Mouse (Mus musculus): ENCODE results near the gene Bnc2. TPM values are rescaled to one million over a fixed set of nuclear protein-coding genes. Genes with fewer than 3 reads are reported as not detected.
A peak's percentile ranks its signal among the peaks of the same experiment; 100 is the strongest.

Gene Bnc2
- polyA plus RNA-seq, 1 experiment from 2014 or later = 16.8 TPM

GRCm38 (mm10) chr4:84672181-84672791, 2.8 kb downstream of the Bnc2 start:
- no peaks in the 10 kb centered on the region for H3K9me3 ChIP-seq (ENCODE audit: control insufficient read depth, low read length)
- no peak overlapping the region for H3K9ac ChIP-seq (ENCODE audit: low read length)
- no peak for ATAC-seq (ENCODE audit: insufficient number of reproducible peaks, low FRiP score, low TSS enrichment, low read depth)
- peak; percentile 38 for DNase-seq (ENCODE audit: low spot score)
- H3K27me3 ChIP-seq (ENCODE audit: control insufficient read depth, insufficient read depth, low read length) = no peaks in the 10 kb centered on the region
- 3% methylated on average over 14 of the region's 14 CpGs for WGBS
- no peak overlapping the region for H3K27ac ChIP-seq (replicated peaks; ENCODE audit: low read depth, low read length)
- no peaks in the 10 kb centered on the region for H3K36me3 ChIP-seq (ENCODE audit: control insufficient read depth, insufficient read depth, low read length)
- peak overlapping the region; percentile 10; the same call in 1 of the 2 replicates for H3K4me2 ChIP-seq (ENCODE audit: low read depth, severe bottlenecking)
- H3K4me3 ChIP-seq (ENCODE audit: low read depth, low read length) = no peak overlapping the region
- peaks cover 5% of the 10 kb centered on the region for H3K4me1 ChIP-seq (ENCODE audit: control insufficient read depth, insufficient read depth, low read length)

DNA sequence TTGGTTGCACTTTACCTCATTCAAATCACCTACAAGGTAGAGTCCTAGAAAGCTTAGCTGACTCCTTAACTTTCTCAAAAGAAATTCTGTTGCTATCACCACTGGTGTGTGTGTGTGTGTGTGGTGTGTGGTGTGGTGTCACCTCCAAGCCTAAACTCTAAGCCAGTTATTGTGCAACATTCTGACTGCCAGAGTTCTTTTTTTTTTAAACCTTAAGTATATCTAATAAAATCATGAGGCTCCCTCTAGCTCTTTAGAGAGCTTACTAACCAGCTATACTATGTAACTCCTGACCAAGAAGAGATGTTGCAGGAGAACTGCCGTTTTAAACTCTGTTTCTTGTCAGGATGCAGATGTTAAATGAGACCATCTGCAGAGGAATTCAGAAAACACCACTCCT, 4.1 kb downstream of the Bnc2 start:
- Histone ChIP-seq H3K27me3 (ENCODE audit: control insufficient read depth, insufficient read depth, low read length) (no peaks in the 10 kb centered on the region), H3K36me3 (ENCODE audit: control insufficient read depth, insufficient read depth, low read length) (no peaks in the 10 kb centered on the region), H3K4me3 (ENCODE audit: low read depth, low read length) (no peak overlapping the region), H3K4me2 (ENCODE audit: low read depth, severe bottlenecking) (no peak overlapping the region), H3K27ac (replicated peaks; ENCODE audit: low read depth, low read length) (no peak overlapping the region), H3K9me3 (ENCODE audit: control insufficient read depth, low read length) (no peaks in the 10 kb centered on the region), H3K9ac (ENCODE audit: low read length) (no peak overlapping the region), H3K4me1 (ENCODE audit: control insufficient read depth, insufficient read depth, low read length) (peaks cover 5% of the 10 kb centered on the region)
- ATAC-seq (ENCODE audit: insufficient number of reproducible peaks, low FRiP score, low TSS enrichment, low read depth) (no peak), DNase-seq (ENCODE audit: low spot score) (no peak)
- 3% methylated on average over 1 of the region's 1 CpGs for WGBS

GRCm38 (mm10) chr4:84669650-84670049, 5.4 kb downstream of the Bnc2 start:
- Histone ChIP-seq H3K9me3 (ENCODE audit: control insufficient read depth, low read length) (no peaks in the 10 kb centered on the region), H3K4me1 (ENCODE audit: control insufficient read depth, insufficient read depth, low read length) (peaks cover 5% of the 10 kb centered on the region), H3K36me3 (ENCODE audit: control insufficient read depth, insufficient read depth, low read length) (no peaks in the 10 kb centered on the region), H3K4me3 (ENCODE audit: low read depth, low read length) (no peak overlapping the region), H3K27ac (replicated peaks; ENCODE audit: low read depth, low read length) (no peak overlapping the region), H3K4me2 (ENCODE audit: low read depth, severe bottlenecking) (no peak overlapping the region), H3K9ac (ENCODE audit: low read length) (no peak overlapping the region), H3K27me3 (ENCODE audit: control insufficient read depth, insufficient read depth, low read length) (no peaks in the 10 kb centered on the region)
- WGBS = 65% methylated on average over 5 of the region's 5 CpGs
- DNase-seq (ENCODE audit: low spot score) (no peak), ATAC-seq (ENCODE audit: insufficient number of reproducible peaks, low FRiP score, low TSS enrichment, low read depth) (no peak)

DNA sequence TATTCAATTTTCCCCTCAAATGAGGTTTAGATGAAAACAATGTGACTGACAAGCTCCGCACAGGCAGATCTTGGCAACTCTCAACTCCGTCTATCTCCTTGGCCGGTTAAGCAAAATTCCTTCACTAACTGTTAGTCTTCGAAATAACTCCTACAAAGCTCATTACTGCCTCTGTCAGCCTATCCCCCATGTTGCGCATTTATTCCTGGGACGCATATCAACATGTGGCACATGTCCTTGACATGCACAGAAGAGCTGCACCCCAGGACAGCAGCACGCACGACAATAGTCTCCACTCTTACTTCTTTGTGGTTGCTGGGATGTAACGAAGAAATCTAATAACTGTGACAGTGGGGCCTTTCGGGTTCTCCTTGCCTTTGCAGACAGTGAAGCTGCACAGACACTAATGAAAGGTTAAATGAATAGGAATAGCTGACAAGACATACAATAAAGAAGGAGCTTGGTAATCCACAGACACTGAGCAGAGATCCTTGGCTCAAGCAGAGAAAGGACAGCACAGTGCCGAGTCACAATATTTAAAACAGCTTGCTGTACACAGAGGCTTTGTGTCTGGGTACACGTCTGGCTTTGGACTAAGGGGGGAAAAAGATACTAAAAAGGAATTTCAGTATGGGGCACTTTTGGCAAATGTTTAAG, 6.0 kb downstream of the Bnc2 start:
- Histone ChIP-seq H3K27ac (replicated peaks; ENCODE audit: low read depth, low read length) (no peak overlapping the region), H3K27me3 (ENCODE audit: control insufficient read depth, insufficient read depth, low read length) (no peaks in the 10 kb centered on the region), H3K9ac (ENCODE audit: low read length) (no peak overlapping the region), H3K4me2 (ENCODE audit: low read depth, severe bottlenecking) (no peak overlapping the region), H3K4me3 (ENCODE audit: low read depth, low read length) (no peak overlapping the region), H3K4me1 (ENCODE audit: control insufficient read depth, insufficient read depth, low read length) (peaks cover 4% of the 10 kb centered on the region), H3K9me3 (ENCODE audit: control insufficient read depth, low read length) (no peaks in the 10 kb centered on the region), H3K36me3 (ENCODE audit: control insufficient read depth, insufficient read depth, low read length) (no peaks in the 10 kb centered on the region)
- ATAC-seq (ENCODE audit: insufficient number of reproducible peaks, low FRiP score, low TSS enrichment, low read depth) (no peak), DNase-seq (ENCODE audit: low spot score) (no peak)
- 72% methylated on average over 12 of the region's 12 CpGs for WGBS

DNA sequence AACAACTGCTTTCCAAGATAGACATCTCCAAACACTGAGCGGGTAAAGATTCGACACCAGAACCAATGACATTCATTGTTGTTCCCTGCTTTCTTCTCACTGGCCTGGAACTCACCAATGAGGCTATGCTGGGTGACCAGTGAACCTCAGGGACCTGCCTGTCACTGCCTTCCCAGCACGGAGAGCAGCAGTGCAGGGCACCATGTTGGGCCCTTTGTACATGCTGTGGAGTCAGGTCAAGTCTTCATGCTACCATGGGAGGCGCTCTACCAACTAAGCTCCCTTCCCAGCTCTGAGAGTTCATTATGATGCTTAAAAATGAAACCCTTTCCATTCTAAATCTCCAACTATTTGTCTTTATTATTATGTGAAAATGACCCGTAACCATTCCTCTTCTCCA, 6.8 kb downstream of the Bnc2 start:
- no peaks in the 10 kb centered on the region for H3K27me3 ChIP-seq (ENCODE audit: control insufficient read depth, insufficient read depth, low read length)
- peaks cover 2% of the 10 kb centered on the region for H3K4me1 ChIP-seq (ENCODE audit: control insufficient read depth, insufficient read depth, low read length)
- H3K9me3 ChIP-seq (ENCODE audit: control insufficient read depth, low read length) = no peaks in the 10 kb centered on the region
- H3K4me2 ChIP-seq (ENCODE audit: low read depth, severe bottlenecking) = no peak overlapping the region
- H3K27ac ChIP-seq (replicated peaks; ENCODE audit: low read depth, low read length) = no peak overlapping the region
- DNase-seq (ENCODE audit: low spot score) = no peak
- H3K36me3 ChIP-seq (ENCODE audit: control insufficient read depth, insufficient read depth, low read length) = no peaks in the 10 kb centered on the region
- WGBS = 87% methylated on average over 5 of the region's 5 CpGs
- no peak overlapping the region for H3K9ac ChIP-seq (ENCODE audit: low read length)
- H3K4me3 ChIP-seq (ENCODE audit: low read depth, low read length) = no peak overlapping the region
- no peak for ATAC-seq (ENCODE audit: insufficient number of reproducible peaks, low FRiP score, low TSS enrichment, low read depth)

DNA sequence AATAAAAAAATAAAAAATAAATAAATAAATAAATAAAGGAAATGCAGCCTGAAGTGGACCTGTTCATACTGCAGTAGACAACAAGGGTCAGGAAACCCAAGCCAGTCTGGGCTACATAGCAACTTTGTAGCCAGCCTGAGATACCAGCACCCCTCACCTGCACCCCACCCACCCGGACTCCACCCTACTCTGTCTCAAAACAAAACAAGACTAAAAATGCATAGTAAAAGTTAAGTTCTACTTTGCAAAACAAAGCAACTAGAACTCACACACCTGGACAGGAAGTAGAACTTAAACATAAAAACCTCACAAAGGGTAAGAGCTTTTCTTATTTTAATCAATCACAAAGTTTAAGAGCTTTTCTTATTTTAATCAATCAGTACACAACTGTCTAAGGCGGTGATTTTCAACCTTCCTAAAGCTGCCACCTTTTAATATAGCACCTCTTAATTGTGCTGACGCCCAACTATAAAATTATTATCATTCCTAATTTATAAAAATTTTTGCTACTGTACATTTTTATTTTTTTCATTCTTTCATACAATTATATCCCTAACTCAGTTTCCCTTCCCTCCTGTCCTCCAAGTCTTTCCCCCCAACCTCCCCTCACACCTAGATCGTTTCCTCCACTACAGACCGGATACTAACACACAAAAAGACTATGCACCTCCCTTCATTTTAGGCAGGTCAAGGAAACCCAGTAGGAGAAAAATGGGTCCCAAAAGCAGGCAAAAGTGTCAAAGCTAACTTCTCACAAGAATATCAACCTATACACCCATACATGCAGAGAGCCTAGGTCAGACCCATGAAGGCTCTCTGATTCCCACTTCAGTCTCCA, 12.6 kb downstream of the Bnc2 start:
- DNase-seq (ENCODE audit: low spot score) = no peak
- Histone ChIP-seq H3K27ac (replicated peaks; ENCODE audit: low read depth, low read length) (no peak overlapping the region), H3K4me3 (ENCODE audit: low read depth, low read length) (no peak overlapping the region), H3K4me1 (ENCODE audit: control insufficient read depth, insufficient read depth, low read length) (no peaks in the 10 kb centered on the region), H3K9ac (ENCODE audit: low read length) (no peak overlapping the region), H3K9me3 (ENCODE audit: control insufficient read depth, low read length) (no peaks in the 10 kb centered on the region), H3K4me2 (ENCODE audit: low read depth, severe bottlenecking) (no peak overlapping the region), H3K36me3 (ENCODE audit: control insufficient read depth, insufficient read depth, low read length) (no peaks in the 10 kb centered on the region), H3K27me3 (ENCODE audit: control insufficient read depth, insufficient read depth, low read length) (no peaks in the 10 kb centered on the region)
- no peak for ATAC-seq (ENCODE audit: insufficient number of reproducible peaks, low FRiP score, low TSS enrichment, low read depth)
- WGBS = 89% methylated on average over 5 of the region's 5 CpGs

- Histone ChIP-seq H3K9me3 (ENCODE audit: control insufficient read depth, low read length) (no peaks in the 10 kb centered on the region), H3K4me1 (ENCODE audit: control insufficient read depth, insufficient read depth, low read length) (peaks cover 2% of the 10 kb centered on the region; the same call in 1 of the 2 replicates), H3K4me2 (ENCODE audit: low read depth, severe bottlenecking) (no peak overlapping the region), H3K27me3 (ENCODE audit: control insufficient read depth, insufficient read depth, low read length) (no peaks in the 10 kb centered on the region), H3K9ac (ENCODE audit: low read length) (no peak overlapping the region), H3K36me3 (ENCODE audit: control insufficient read depth, insufficient read depth, low read length) (no peaks in the 10 kb centered on the region), H3K27ac (replicated peaks; ENCODE audit: low read depth, low read length) (no peak overlapping the region), H3K4me3 (ENCODE audit: low read depth, low read length) (no peak overlapping the region)
- WGBS = 87% methylated on average over 3 of the region's 3 CpGs
- ATAC-seq (ENCODE audit: insufficient number of reproducible peaks, low FRiP score, low TSS enrichment, low read depth) (no peak), DNase-seq (ENCODE audit: low spot score) (no peak)
These were observed 13.7 kb downstream of the Bnc2 start for GRCm38 (mm10) chr4:84661341-84661740.

GRCm38 (mm10) chr4:84651786-84652185, 23.3 kb downstream of the Bnc2 start:
- WGBS = 65% methylated on average over 8 of the region's 8 CpGs
- ATAC-seq (ENCODE audit: insufficient number of reproducible peaks, low FRiP score, low TSS enrichment, low read depth) (no peak), DNase-seq (ENCODE audit: low spot score) (no peak)
- no peak overlapping the region for H3K27ac ChIP-seq (replicated peaks; ENCODE audit: low read depth, low read length)
- no peak overlapping the region for H3K4me3 ChIP-seq (ENCODE audit: low read depth, low read length)
- H3K9ac ChIP-seq (ENCODE audit: low read length) = no peak overlapping the region
- H3K9me3 ChIP-seq (ENCODE audit: control insufficient read depth, low read length) = no peaks in the 10 kb centered on the region
- no peaks in the 10 kb centered on the region for H3K27me3 ChIP-seq (ENCODE audit: control insufficient read depth, insufficient read depth, low read length)
- H3K4me2 ChIP-seq (ENCODE audit: low read depth, severe bottlenecking) = no peak overlapping the region
- peaks cover 2% of the 10 kb centered on the region; the same call in 1 of the 2 replicates for H3K4me1 ChIP-seq (ENCODE audit: control insufficient read depth, insufficient read depth, low read length)
- no peaks in the 10 kb centered on the region for H3K36me3 ChIP-seq (ENCODE audit: control insufficient read depth, insufficient read depth, low read length)
